Mouse (Mus musculus): ENCODE data around the gene Tdrd5. TPM values are rescaled to one million over a fixed set of nuclear protein-coding genes. Genes with fewer than 3 reads are reported as not detected.
"Not testable (repeated sequence)": the region's sequence is repeated elsewhere in the genome, so short reads cannot be mapped to it uniquely, and the experiment has no call there.

The Tdrd5 gene
- polyA plus RNA-seq, 1 experiment from 2014 or later = 1.0 TPM

DNA sequence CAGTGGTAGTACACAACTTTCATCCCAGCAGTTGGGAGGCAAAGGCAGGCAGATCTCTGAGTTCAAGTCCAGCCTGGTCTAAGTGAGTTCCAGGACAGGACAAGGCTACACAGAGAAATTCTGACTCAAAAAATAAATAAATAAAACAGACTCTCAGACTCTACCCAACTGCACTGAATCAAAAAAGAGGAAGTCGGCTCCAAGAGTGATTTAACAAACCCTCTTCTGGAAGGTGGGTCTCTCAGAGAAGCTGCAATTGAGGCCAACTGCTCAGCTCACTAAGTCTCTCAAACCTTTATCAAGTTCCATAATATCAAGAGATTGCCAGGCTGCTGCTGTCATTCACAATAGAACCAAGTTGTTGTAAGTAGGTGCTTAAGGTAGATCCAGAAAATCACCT, 5.1 kb upstream of the Tdrd5 start:
- peaks cover 3% of the 10 kb centered on the region for H3K4me1 ChIP-seq (ENCODE audit: control insufficient read depth, insufficient read depth, low read length)
- no peaks in the 10 kb centered on the region for H3K36me3 ChIP-seq (ENCODE audit: control insufficient read depth, insufficient read depth, low read length)
- no peak for ATAC-seq
- peaks cover 32% of the 10 kb centered on the region for H3K27me3 ChIP-seq (ENCODE audit: control insufficient read depth, insufficient read depth, low read depth, low read length)
- H3K4me2 ChIP-seq (ENCODE audit: low read length) = no peak overlapping the region
- H3K9ac ChIP-seq (ENCODE audit: low read depth, low read length) = no peak overlapping the region
- no peak overlapping the region for H3K27ac ChIP-seq (ENCODE audit: low read length)
- 85% methylated on average over 1 of the region's 1 CpGs for WGBS
- H3K9me3 ChIP-seq (replicated peaks; ENCODE audit: control insufficient read depth, low read length, poor library complexity, severe bottlenecking) = no peaks in the 10 kb centered on the region
- H3K4me3 ChIP-seq (ENCODE audit: low read depth, low read length) = no peak overlapping the region

- Histone ChIP-seq H3K4me3 (ENCODE audit: low read depth, low read length) (no peak overlapping the region), H3K4me1 (ENCODE audit: control insufficient read depth, insufficient read depth, low read length) (no peaks in the 10 kb centered on the region), H3K27ac (ENCODE audit: low read length) (no peak overlapping the region), H3K4me2 (ENCODE audit: low read length) (no peak overlapping the region), H3K9ac (ENCODE audit: low read depth, low read length) (no peak overlapping the region), H3K36me3 (ENCODE audit: control insufficient read depth, insufficient read depth, low read length) (no peaks in the 10 kb centered on the region), H3K9me3 (replicated peaks; ENCODE audit: control insufficient read depth, low read length, poor library complexity, severe bottlenecking) (no peaks in the 10 kb centered on the region), H3K27me3 (ENCODE audit: control insufficient read depth, insufficient read depth, low read depth, low read length) (no peaks in the 10 kb centered on the region)
- ATAC-seq = no peak
- 96% methylated on average over 6 of the region's 6 CpGs for WGBS
These were observed 13.4 kb downstream of the Tdrd5 start for GRCm38 (mm10) chr1:156290016-156290415.

DNA sequence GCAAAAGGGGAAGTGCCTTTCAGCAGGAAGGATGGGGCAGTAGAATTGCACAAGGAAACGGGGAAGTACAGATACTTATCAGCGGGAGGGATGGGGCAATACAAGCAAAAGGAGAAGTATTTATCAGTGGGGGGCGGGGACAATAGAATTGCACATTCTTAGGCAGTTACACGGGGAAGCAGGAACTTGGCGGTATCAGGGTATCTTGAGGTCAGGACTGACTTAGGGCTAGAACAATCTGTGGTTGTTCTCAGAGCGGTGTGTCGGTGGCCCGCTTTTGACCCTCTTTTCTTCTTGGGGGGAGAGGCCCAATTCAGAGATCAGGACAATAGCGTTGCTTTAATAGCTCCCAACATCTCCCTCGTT, 14.3 kb downstream of the Tdrd5 start:
- not testable (repeated sequence) for H3K36me3 ChIP-seq (ENCODE audit: control insufficient read depth, insufficient read depth, low read length); H3K27me3 ChIP-seq (ENCODE audit: control insufficient read depth, insufficient read depth, low read depth, low read length); H3K27ac ChIP-seq (ENCODE audit: low read length); H3K9me3 ChIP-seq (replicated peaks; ENCODE audit: control insufficient read depth, low read length, poor library complexity, severe bottlenecking); H3K9ac ChIP-seq (ENCODE audit: low read depth, low read length); H3K4me3 ChIP-seq (ENCODE audit: low read depth, low read length); H3K4me1 ChIP-seq (ENCODE audit: control insufficient read depth, insufficient read depth, low read length); H3K4me2 ChIP-seq (ENCODE audit: low read length); ATAC-seq
- 80% methylated on average over 9 of the region's 10 CpGs for WGBS

- no peaks in the 10 kb centered on the region for H3K27me3 ChIP-seq (ENCODE audit: control insufficient read depth, insufficient read depth, low read depth, low read length)
- H3K4me1 ChIP-seq (ENCODE audit: control insufficient read depth, insufficient read depth, low read length) = no peaks in the 10 kb centered on the region
- 86% methylated on average over 9 of the region's 9 CpGs for WGBS
- no peak overlapping the region for H3K9ac ChIP-seq (ENCODE audit: low read depth, low read length)
- H3K27ac ChIP-seq (ENCODE audit: low read length) = no peak overlapping the region
- no peak overlapping the region for H3K4me2 ChIP-seq (ENCODE audit: low read length)
- no peaks in the 10 kb centered on the region for H3K9me3 ChIP-seq (replicated peaks; ENCODE audit: control insufficient read depth, low read length, poor library complexity, severe bottlenecking)
- ATAC-seq = no peak
- no peak overlapping the region for H3K4me3 ChIP-seq (ENCODE audit: low read depth, low read length)
- H3K36me3 ChIP-seq (ENCODE audit: control insufficient read depth, insufficient read depth, low read length) = no peaks in the 10 kb centered on the region
These were observed 14.8 kb downstream of the Tdrd5 start for GRCm38 (mm10) chr1:156288556-156289221.

GRCm38 (mm10) chr1:156285541-156285896, 17.9 kb downstream of the Tdrd5 start:
- H3K4me2 ChIP-seq (ENCODE audit: low read length) = no peak overlapping the region
- no peak overlapping the region for H3K27ac ChIP-seq (ENCODE audit: low read length)
- WGBS = 89% methylated on average over 5 of the region's 5 CpGs
- no peak for ATAC-seq
- H3K4me1 ChIP-seq (ENCODE audit: control insufficient read depth, insufficient read depth, low read length) = no peaks in the 10 kb centered on the region
- no peaks in the 10 kb centered on the region for H3K36me3 ChIP-seq (ENCODE audit: control insufficient read depth, insufficient read depth, low read length)
- no peaks in the 10 kb centered on the region for H3K27me3 ChIP-seq (ENCODE audit: control insufficient read depth, insufficient read depth, low read depth, low read length)
- no peak overlapping the region for H3K4me3 ChIP-seq (ENCODE audit: low read depth, low read length)
- no peak overlapping the region for H3K9ac ChIP-seq (ENCODE audit: low read depth, low read length)
- no peaks in the 10 kb centered on the region for H3K9me3 ChIP-seq (replicated peaks; ENCODE audit: control insufficient read depth, low read length, poor library complexity, severe bottlenecking)

GRCm38 (mm10) chr1:156284851-156285540, 18.5 kb downstream of the Tdrd5 start:
- ATAC-seq = no peak
- WGBS = 36% methylated on average over 9 of the region's 9 CpGs
- Histone ChIP-seq H3K9me3 (replicated peaks; ENCODE audit: control insufficient read depth, low read length, poor library complexity, severe bottlenecking) (no peaks in the 10 kb centered on the region), H3K27me3 (ENCODE audit: control insufficient read depth, insufficient read depth, low read depth, low read length) (no peaks in the 10 kb centered on the region), H3K27ac (ENCODE audit: low read length) (no peak overlapping the region), H3K36me3 (ENCODE audit: control insufficient read depth, insufficient read depth, low read length) (no peaks in the 10 kb centered on the region), H3K4me3 (ENCODE audit: low read depth, low read length) (no peak overlapping the region), H3K9ac (ENCODE audit: low read depth, low read length) (no peak overlapping the region), H3K4me1 (ENCODE audit: control insufficient read depth, insufficient read depth, low read length) (no peaks in the 10 kb centered on the region), H3K4me2 (ENCODE audit: low read length) (no peak overlapping the region)

GRCm38 (mm10) chr1:156284207-156284606, 19.3 kb downstream of the Tdrd5 start:
- Histone ChIP-seq H3K4me3 (ENCODE audit: low read depth, low read length) (no peak overlapping the region), H3K4me1 (ENCODE audit: control insufficient read depth, insufficient read depth, low read length) (no peaks in the 10 kb centered on the region), H3K36me3 (ENCODE audit: control insufficient read depth, insufficient read depth, low read length) (no peaks in the 10 kb centered on the region), H3K9ac (ENCODE audit: low read depth, low read length) (no peak overlapping the region), H3K4me2 (ENCODE audit: low read length) (no peak overlapping the region), H3K27ac (ENCODE audit: low read length) (no peak overlapping the region), H3K27me3 (ENCODE audit: control insufficient read depth, insufficient read depth, low read depth, low read length) (no peaks in the 10 kb centered on the region), H3K9me3 (replicated peaks; ENCODE audit: control insufficient read depth, low read length, poor library complexity, severe bottlenecking) (no peaks in the 10 kb centered on the region)
- no peak for ATAC-seq
- whole genome bisulfite sequencing = 76% methylated on average over 10 of the region's 10 CpGs

- H3K27ac ChIP-seq (ENCODE audit: low read length) = no peak overlapping the region
- H3K27me3 ChIP-seq (ENCODE audit: control insufficient read depth, insufficient read depth, low read depth, low read length) = no peaks in the 10 kb centered on the region
- H3K36me3 ChIP-seq (ENCODE audit: control insufficient read depth, insufficient read depth, low read length) = no peaks in the 10 kb centered on the region
- no peak overlapping the region for H3K4me2 ChIP-seq (ENCODE audit: low read length)
- no peak for ATAC-seq
- 85% methylated on average over 7 of the region's 7 CpGs for WGBS
- H3K9ac ChIP-seq (ENCODE audit: low read depth, low read length) = no peak overlapping the region
- H3K4me3 ChIP-seq (ENCODE audit: low read depth, low read length) = no peak overlapping the region
- no peaks in the 10 kb centered on the region for H3K4me1 ChIP-seq (ENCODE audit: control insufficient read depth, insufficient read depth, low read length)
- H3K9me3 ChIP-seq (replicated peaks; ENCODE audit: control insufficient read depth, low read length, poor library complexity, severe bottlenecking) = no peaks in the 10 kb centered on the region
These were observed 23.3 kb downstream of the Tdrd5 start for GRCm38 (mm10) chr1:156280131-156280530.

GRCm38 (mm10) chr1:156273647-156274046, 29.8 kb downstream of the Tdrd5 start:
- H3K9me3 ChIP-seq (replicated peaks; ENCODE audit: control insufficient read depth, low read length, poor library complexity, severe bottlenecking) = no peaks in the 10 kb centered on the region
- H3K27ac ChIP-seq (ENCODE audit: low read length) = no peak overlapping the region
- H3K4me1 ChIP-seq (ENCODE audit: control insufficient read depth, insufficient read depth, low read length) = peaks cover 12% of the 10 kb centered on the region; the same call in 1 of the 2 replicates
- WGBS = 70% methylated on average over 7 of the region's 7 CpGs
- H3K36me3 ChIP-seq (ENCODE audit: control insufficient read depth, insufficient read depth, low read length) = no peaks in the 10 kb centered on the region
- no peak overlapping the region for H3K9ac ChIP-seq (ENCODE audit: low read depth, low read length)
- no peak overlapping the region for H3K4me3 ChIP-seq (ENCODE audit: low read depth, low read length)
- H3K4me2 ChIP-seq (ENCODE audit: low read length) = no peak overlapping the region
- H3K27me3 ChIP-seq (ENCODE audit: control insufficient read depth, insufficient read depth, low read depth, low read length) = no peaks in the 10 kb centered on the region
- no peak for ATAC-seq

Data from midbrain, embryonic 16.5 days (tissue).